Mouse (Mus musculus) stomach, postnatal 0 days (tissue): ENCODE measurements at regions not wholly inside any gene's neighbourhood (a gene's known extent, or its start where the extent isn't known, plus 50 kb on each side); places are given as distances from the start of the nearest gene placed in this dataset.

Source experiments
- CTCF ChIP-seq: IDR thresholded peaks from 2 replicates; pipeline ENCODE4 v1.5.1; 2016; ENCODE audit warnings: antibody characterized with exemption, low read depth, mild to moderate bottlenecking, moderate library complexity
- EP300 ChIP-seq: optimal IDR thresholded peaks from 2 replicates; pipeline ENCODE3; 2016; ENCODE audit warnings: antibody characterized with exemption

- TF ChIP-seq CTCF: no peak
- no peak for TF ChIP-seq EP300
These were observed 609.9 kb downstream of the Efnb2 start for GRCm38 (mm10) chr8:8051186-8051585.
